Mouse (Mus musculus): ENCODE data around the gene Gm28042. TPM values are rescaled to one million over a fixed set of nuclear protein-coding genes. Genes with fewer than 3 reads are reported as not detected.

Gm28042 gene
- polyA plus RNA-seq, 1 experiment from 2014 or later = 4.3 TPM

DNA sequence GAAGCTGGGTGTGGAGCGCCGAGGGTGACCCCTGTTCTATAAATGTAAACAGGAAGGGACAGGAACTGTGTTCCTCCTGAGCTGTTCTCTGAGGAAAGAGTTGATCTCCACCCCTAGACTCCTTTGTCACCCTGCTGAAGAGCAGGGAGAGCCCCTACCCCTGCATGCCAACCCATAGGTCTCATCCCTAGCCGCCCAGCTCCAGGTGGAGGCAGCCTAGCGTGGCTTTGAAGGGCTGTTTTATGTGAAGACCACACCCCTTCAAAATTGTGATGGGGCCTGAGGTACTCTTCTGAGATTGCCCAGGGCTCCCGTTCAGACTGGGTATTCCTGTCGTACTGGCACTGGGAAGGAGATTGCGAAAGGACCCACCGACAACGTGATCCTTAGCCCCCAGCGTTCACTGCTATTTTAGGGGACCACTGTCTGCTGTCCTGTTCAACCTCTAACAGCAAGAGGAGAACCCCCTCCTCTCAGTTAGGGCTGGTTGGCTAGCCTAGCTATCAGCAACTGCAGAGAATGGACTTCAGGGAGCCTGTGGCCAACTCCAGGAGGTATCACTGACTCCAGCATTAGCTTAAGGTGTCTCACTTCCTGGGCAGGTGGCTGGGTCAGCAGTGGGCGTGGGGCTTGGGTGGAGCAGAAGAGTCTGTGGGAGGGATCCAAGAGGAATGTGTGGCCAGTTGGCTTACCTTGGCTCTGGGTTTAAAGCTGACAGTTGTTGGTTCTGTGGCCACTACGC lies 5.6 kb downstream of the Gm28042 start, which contains the start of gene Pla2g4b:
TSS of gene Pla2g4b (plus strand) at position 692 of the 742 bp plus-strand sequence.
- Histone ChIP-seq H3K4me3 (ENCODE audit: low read depth, low read length) (no peak within 1 kb of the TSS), H3K27me3 (ENCODE audit: control insufficient read depth, insufficient read depth, low read length) (no peaks in the 10 kb centered on the region), H3K4me2 (replicated peaks; ENCODE audit: low read depth) (no peak within 1 kb of the TSS), H3K4me1 (replicated peaks; ENCODE audit: control insufficient read depth, insufficient read depth) (no peaks in the 10 kb centered on the region), H3K36me3 (ENCODE audit: control insufficient read depth, insufficient read depth, low read length) (peaks cover 3% of the 10 kb centered on the region; the same call in 1 of the 2 replicates), H3K27ac (replicated peaks) (0 out of 2 replicates have a peak within 1 kb of the TSS, but pooled peaks have one; percentile 18), H3K9me3 (ENCODE audit: control insufficient read depth, low read length) (no peaks in the 10 kb centered on the region), H3K9ac (ENCODE audit: low read length) (no peak within 1 kb of the TSS)
- 88% methylated on average over 12 of the region's 12 CpGs for WGBS
- DNase-seq (ENCODE audit: low spot score) (no peak), ATAC-seq (ENCODE audit: low FRiP score, low TSS enrichment) (no peak)
- TF ChIP-seq CTCF (IDR thresholded peaks at IDR 0.05; ENCODE audit: low read depth) (no peak), EP300 (optimal IDR thresholded peaks at IDR 0.05) (no peak)

DNA sequence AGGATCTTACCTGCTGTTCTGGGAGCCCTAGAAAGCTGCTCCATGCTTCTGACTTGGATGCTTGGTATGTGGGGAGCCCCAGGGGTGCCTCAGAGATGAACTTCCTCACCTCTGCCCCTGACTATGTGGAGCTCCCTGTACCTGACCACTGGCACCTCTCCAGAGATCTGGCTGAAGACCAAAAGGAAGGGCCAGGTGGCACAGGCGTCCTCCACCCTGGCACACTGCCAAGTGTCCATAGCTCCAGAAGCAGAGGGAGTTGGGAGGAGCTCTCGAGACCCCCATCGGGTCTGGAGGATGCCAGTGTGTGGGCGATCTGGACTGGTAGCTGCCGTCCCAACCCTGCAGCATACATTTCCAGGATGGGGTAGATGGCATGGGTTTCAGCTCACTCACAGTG lies 6.4 kb downstream of the Gm28042 start:
- Histone ChIP-seq H3K9me3 (ENCODE audit: control insufficient read depth, low read length) (no peaks in the 10 kb centered on the region), H3K36me3 (ENCODE audit: control insufficient read depth, insufficient read depth, low read length) (peaks cover 3% of the 10 kb centered on the region; the same call in 1 of the 2 replicates), H3K9ac (ENCODE audit: low read length) (no peak overlapping the region), H3K27ac (replicated peaks) (no peak overlapping the region), H3K27me3 (ENCODE audit: control insufficient read depth, insufficient read depth, low read length) (no peaks in the 10 kb centered on the region), H3K4me3 (ENCODE audit: low read depth, low read length) (no peak overlapping the region), H3K4me1 (replicated peaks; ENCODE audit: control insufficient read depth, insufficient read depth) (no peaks in the 10 kb centered on the region), H3K4me2 (replicated peaks; ENCODE audit: low read depth) (no peak overlapping the region)
- WGBS = 79% methylated on average over 5 of the region's 5 CpGs
- DNase-seq (ENCODE audit: low spot score) (no peak), ATAC-seq (ENCODE audit: low FRiP score, low TSS enrichment) (no peak)
- TF ChIP-seq CTCF (IDR thresholded peaks at IDR 0.05; ENCODE audit: low read depth) = no peak

DNA sequence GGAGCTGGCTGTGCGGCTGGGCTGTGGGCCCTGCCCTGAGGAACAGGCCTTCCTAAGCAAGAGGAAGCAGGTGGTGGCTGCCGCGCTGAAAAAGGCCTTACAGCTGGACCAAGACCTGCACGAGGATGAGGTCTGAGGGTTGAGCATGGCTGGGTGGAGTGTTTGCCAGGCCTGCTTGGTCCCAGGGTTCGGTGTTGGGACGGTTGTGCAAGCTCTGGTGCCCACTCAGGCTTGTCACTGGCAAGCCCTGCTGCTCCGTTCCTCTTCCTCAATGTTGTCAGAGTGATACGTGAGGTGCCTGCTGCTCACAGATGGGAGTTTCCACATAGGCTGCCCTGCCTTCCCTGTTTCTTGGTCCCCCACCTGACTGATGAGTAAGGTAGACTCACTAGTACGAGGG lies 10.5 kb downstream of the Gm28042 start:
- WGBS = 90% methylated on average over 9 of the region's 9 CpGs
- ATAC-seq (ENCODE audit: low FRiP score, low TSS enrichment) (no peak), DNase-seq (ENCODE audit: low spot score) (no peak)
- Histone ChIP-seq H3K36me3 (ENCODE audit: control insufficient read depth, insufficient read depth, low read length) (peaks cover 7% of the 10 kb centered on the region), H3K27me3 (ENCODE audit: control insufficient read depth, insufficient read depth, low read length) (no peaks in the 10 kb centered on the region), H3K4me3 (ENCODE audit: low read depth, low read length) (no peak overlapping the region), H3K27ac (replicated peaks) (no peak overlapping the region), H3K4me2 (replicated peaks; ENCODE audit: low read depth) (no peak overlapping the region), H3K9ac (ENCODE audit: low read length) (no peak overlapping the region), H3K9me3 (ENCODE audit: control insufficient read depth, low read length) (no peaks in the 10 kb centered on the region), H3K4me1 (replicated peaks; ENCODE audit: control insufficient read depth, insufficient read depth) (no peaks in the 10 kb centered on the region)
- no peak for TF ChIP-seq CTCF (IDR thresholded peaks at IDR 0.05; ENCODE audit: low read depth)
- TF ChIP-seq EP300 (optimal IDR thresholded peaks at IDR 0.05) = no peak

DNA sequence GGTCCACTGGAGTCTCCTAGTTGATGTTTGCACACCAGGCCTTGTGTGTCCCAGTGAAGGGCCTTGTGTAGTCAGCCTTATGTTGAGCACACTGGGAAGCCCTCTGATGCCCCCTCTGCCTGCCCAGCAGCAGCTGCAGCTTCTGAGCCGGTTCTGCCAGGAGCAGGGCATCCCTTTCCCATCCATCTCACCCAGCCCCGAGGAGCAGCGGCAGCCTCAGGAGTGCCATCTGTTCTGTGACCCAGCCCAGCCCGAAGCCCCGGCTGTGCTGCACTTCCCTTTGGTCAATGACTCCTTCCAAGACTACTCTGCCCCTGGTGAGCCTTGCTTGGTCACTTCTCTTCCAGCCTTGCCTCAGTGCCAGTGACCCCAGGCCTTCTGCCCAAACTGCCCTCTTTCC lies 13.7 kb downstream of the Gm28042 start:
- Histone ChIP-seq H3K27ac (replicated peaks) (no peak overlapping the region), H3K36me3 (ENCODE audit: control insufficient read depth, insufficient read depth, low read length) (peaks cover 4% of the 10 kb centered on the region), H3K9ac (ENCODE audit: low read length) (no peak overlapping the region), H3K9me3 (ENCODE audit: control insufficient read depth, low read length) (no peaks in the 10 kb centered on the region), H3K4me3 (ENCODE audit: low read depth, low read length) (no peak overlapping the region), H3K4me1 (replicated peaks; ENCODE audit: control insufficient read depth, insufficient read depth) (peaks cover 3% of the 10 kb centered on the region; the same call in 1 of the 2 replicates), H3K4me2 (replicated peaks; ENCODE audit: low read depth) (no peak overlapping the region), H3K27me3 (ENCODE audit: control insufficient read depth, insufficient read depth, low read length) (no peaks in the 10 kb centered on the region)
- ATAC-seq (ENCODE audit: low FRiP score, low TSS enrichment) (no peak), DNase-seq (ENCODE audit: low spot score) (no peak)
- TF ChIP-seq EP300 (optimal IDR thresholded peaks at IDR 0.05) = no peak
- no peak for TF ChIP-seq CTCF (IDR thresholded peaks at IDR 0.05; ENCODE audit: low read depth)
- 77% methylated on average over 5 of the region's 5 CpGs for WGBS

DNA sequence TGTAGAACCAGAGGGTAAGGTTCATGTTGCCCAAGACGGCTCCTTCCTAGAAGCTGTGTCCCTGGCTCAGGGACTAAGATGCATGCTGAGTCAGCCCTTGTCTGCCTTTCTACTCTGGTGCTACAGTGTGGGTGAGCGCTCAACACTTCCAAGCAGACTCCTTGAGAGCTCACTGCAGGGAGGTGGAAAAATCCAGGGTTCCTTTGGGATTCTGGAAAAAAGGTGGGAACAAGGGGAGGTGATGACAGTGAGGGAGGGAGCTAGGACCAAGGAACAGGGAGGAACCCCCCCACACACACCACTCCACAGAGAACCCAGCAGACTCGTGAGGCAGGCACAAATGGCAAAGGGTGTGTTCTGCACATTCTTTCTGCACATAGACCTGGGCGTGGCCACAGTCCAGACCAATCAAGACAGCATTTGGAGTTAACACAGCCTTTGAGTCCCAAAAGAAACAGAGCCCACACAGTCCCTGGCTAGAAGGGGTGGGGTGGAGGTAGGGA lies 16.9 kb downstream of the Gm28042 start:
- WGBS = 36% methylated on average over 4 of the region's 4 CpGs
- DNase-seq (ENCODE audit: low spot score) (peak; percentile 74), ATAC-seq (ENCODE audit: low FRiP score, low TSS enrichment) (peak; percentile 76)
- H3K36me3 ChIP-seq (ENCODE audit: control insufficient read depth, insufficient read depth, low read length) = peaks cover under 1% of the 10 kb centered on the region
- H3K9me3 ChIP-seq (ENCODE audit: control insufficient read depth, low read length) = no peaks in the 10 kb centered on the region
- TF ChIP-seq EP300 (optimal IDR thresholded peaks at IDR 0.05) (no peak), CTCF (IDR thresholded peaks at IDR 0.05; ENCODE audit: low read depth) (no peak)
- H3K4me2 ChIP-seq (replicated peaks; ENCODE audit: low read depth) = peak overlapping the region; percentile 12; the same call in 1 of the 2 replicates
- H3K4me3 ChIP-seq (ENCODE audit: low read depth, low read length) = no peak overlapping the region
- H3K27ac ChIP-seq (replicated peaks) = peak overlapping the region; percentile 67
- H3K4me1 ChIP-seq (replicated peaks; ENCODE audit: control insufficient read depth, insufficient read depth) = peaks cover 3% of the 10 kb centered on the region; the same call in 1 of the 2 replicates
- no peak overlapping the region for H3K9ac ChIP-seq (ENCODE audit: low read length)
- no peaks in the 10 kb centered on the region for H3K27me3 ChIP-seq (ENCODE audit: control insufficient read depth, insufficient read depth, low read length)

DNA sequence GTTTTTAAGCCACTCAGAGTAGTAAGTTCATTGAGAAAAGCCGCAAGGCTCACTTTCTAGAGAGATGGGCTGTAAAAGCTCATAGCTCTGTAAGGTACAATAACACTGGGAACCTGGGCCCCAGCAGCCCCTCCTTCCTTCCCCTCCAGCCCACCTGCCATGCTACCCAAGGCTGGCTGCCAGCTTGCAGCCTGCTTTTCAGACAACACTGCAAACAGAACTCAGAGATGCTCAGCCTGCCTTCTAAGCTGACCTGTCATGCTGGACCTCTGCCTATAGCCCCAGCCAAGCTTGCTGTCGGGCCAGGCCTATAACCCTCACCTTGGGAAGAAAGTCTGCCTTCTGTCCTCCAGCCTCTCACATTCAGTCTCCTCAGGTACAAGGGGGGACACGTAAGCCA lies 17.4 kb downstream of the Gm28042 start:
- Histone ChIP-seq H3K4me3 (ENCODE audit: low read depth, low read length) (no peak overlapping the region), H3K9ac (ENCODE audit: low read length) (peak overlapping the region; percentile 8; the same call in 1 of the 2 replicates), H3K36me3 (ENCODE audit: control insufficient read depth, insufficient read depth, low read length) (no peaks in the 10 kb centered on the region; the same call in 1 of the 2 replicates), H3K9me3 (ENCODE audit: control insufficient read depth, low read length) (no peaks in the 10 kb centered on the region), H3K27ac (replicated peaks) (peak overlapping the region; percentile 67), H3K4me1 (replicated peaks; ENCODE audit: control insufficient read depth, insufficient read depth) (peaks cover 3% of the 10 kb centered on the region; the same call in 1 of the 2 replicates), H3K27me3 (ENCODE audit: control insufficient read depth, insufficient read depth, low read length) (no peaks in the 10 kb centered on the region), H3K4me2 (replicated peaks; ENCODE audit: low read depth) (peak overlapping the region; percentile 12; the same call in 1 of the 2 replicates)
- TF ChIP-seq EP300 (optimal IDR thresholded peaks at IDR 0.05) (no peak), CTCF (IDR thresholded peaks at IDR 0.05; ENCODE audit: low read depth) (no peak)
- 72% methylated on average over 3 of the region's 3 CpGs for WGBS
- ATAC-seq (ENCODE audit: low FRiP score, low TSS enrichment) (no peak), DNase-seq (ENCODE audit: low spot score) (no peak)

Measured in stomach, postnatal 0 days (tissue).